Mouse (Mus musculus): ENCODE data around the gene Mapk1ip1l.
A peak's percentile ranks its signal among the peaks of the same experiment; 100 is the strongest.

Mapk1ip1l gene

DNA sequence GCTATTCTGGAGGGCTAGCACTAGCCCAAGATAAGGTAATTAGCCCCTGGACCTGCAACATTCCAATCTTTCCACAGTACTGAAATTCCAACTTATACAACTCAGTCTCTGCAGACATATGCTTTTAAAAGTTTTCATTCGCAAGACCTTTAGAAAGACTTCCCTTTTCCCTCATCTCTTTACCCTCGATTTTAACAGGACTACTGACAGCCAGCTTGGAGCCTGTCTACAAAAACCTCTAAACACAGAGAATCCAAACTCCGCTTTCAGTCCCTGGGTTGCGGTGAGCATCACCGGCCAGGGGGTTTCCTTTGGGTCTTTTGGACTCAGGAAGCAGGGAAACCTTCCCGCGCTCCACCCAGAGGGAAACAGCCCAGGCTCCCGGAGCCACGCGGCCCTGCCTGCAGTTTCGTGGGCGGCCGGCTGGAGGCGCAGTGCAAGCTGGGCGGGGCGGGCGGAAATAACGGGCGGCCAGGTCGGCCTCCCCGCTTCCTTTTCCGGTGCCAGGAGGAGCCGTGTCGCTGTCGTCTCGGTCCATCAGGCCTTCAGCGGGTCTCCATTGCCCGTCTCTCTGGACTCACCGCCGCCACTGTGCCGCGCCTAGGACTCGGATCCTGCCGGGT lies at the start of gene Mapk1ip1l:
Gene Mapk1ip1l (plus strand): TSS at position 482 of the 623 bp plus-strand sequence.
- peak; percentile 82 for DNase-seq (ENCODE audit: low spot score)

DNA sequence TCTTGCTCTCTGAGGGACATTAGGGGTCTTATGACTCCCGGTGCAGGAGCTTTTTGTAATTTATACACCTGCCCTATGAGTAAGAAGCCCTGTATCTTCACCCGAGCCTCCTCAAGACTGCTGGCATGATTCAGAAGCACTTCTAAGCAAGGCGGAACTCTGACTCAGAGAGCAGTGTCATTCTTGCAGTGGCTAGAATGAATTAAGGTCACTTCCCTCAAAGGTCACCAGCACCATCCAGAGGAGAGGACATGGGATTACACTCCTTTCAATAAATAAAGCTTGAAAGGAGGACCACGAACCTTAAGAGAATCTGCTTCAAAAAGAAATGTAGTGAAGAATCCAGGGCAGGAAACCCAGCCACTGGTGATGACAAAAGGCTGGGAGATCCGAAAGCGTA lies 48.2 kb upstream of the Mapk1ip1l start:
- no peak for DNase-seq (ENCODE audit: low spot score)

DNA sequence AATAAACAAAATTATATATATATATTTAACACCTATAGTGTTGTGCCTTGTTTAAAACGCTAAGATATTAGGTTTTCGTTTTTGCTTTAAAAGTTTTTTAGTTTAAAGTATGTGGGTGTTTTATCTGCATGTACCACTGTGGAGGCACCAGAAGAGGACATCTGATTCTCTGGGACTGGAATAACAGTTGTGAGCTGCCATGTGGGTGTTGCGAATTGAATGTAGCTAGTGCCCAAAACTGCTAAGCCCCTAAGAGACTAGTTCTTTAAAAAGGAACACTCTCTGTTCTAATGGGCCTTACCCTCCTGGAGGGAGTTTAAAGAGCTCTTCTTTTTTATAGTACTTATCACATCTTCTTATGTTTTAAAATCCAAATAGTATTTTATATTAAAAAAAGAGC lies 33.2 kb upstream of the Mapk1ip1l start:
- DNase-seq (ENCODE audit: low spot score), result no peak

DNA sequence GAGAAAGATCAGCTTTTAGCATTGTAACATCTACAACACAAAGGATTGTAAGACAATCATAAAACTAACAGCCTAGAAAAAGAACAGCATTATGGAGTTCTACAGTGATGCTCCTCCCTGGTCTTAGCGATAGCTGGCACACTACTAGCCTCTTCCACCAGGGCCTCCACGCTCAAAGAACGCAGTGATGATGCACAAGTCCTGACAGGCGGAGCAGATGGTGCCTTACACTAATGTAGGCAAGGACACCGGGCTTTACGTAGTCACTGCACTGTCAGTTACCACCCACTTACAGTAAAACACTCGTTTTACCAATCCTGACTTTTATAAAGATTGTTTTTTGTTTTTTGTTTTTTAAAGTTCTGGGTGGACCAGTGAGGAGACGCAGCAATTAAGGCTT lies 32.2 kb upstream of the Mapk1ip1l start:
- no peak for DNase-seq (ENCODE audit: low spot score)

DNA sequence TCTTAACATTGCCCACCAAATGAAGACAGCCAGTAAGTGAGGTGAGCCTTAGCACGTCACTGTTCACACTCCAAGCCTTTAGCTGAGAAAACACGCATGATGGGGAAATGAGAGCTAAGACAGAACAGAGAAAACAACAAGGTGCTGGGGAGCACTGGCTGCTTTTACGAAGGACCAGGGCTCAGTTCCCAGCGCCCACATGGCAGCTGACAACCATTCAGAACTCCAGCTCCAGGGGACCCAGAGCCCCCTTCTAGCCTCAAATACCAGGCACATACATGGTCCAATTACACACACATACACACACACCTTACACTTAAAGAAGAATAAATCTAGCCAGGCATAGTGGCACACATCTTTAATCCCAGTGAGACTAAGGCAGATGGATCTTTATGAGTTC lies 29.0 kb upstream of the Mapk1ip1l start:
- DNase-seq (ENCODE audit: low spot score), result no peak

DNA sequence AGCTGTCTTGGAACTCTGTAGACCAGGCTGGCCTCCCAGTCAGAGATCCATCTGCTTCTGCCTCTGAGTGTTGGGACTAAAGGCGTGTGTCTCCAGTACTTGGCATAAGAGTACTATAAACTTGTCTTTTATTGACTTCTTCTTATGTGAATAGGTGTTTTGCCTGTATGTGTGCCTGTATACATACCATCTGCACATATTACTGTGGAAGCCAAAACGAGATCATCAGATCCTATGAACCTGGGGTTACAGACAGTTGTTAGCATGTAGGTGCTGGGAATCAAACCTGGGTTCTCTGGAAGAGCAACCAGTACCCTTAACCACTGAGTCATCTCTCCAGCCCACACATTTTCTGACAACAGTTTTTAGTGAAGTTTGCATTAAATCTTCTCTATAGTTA lies 28.4 kb upstream of the Mapk1ip1l start:
- DNase-seq (ENCODE audit: low spot score), result no peak

DNA sequence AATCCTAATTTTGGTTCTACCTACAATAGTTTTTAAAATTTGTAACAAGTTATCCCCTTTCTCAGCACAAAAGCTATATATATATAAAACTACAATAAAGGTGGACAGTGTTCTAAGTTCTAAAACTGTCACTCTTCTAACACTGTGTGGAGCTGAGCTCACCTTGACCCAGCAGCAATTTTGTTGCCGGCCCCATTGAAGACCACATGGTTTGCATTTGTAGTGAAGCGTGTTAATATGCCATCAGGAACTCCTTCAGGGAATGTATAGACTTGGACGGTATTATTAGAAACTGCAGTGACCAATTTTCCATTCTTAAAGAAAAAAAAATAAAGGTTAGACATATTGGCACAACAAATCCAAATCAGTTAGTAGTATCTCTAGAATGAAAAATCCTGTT lies 24.3 kb upstream of the Mapk1ip1l start:
- DNase-seq (ENCODE audit: low spot score), result no peak

DNA sequence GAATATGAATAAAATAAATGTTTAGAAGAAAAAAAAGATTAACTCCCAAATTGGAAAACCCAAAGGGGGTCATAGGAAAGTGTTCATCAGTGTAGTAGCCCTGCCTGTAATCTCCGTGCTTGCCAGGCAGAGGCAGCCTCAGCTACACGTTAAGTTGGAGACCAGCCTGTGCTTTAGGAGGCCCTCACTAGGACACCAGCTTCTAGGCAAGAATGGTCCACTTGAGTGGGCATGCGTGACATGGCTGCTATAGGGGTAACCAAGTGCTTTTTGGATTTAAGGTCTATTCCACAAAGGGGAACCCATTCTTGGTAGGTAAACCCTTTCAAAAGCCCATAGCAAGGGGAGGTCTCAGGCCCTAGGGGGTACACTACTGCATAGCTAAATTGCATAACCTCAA lies 22.6 kb upstream of the Mapk1ip1l start:
- DNase-seq (ENCODE audit: low spot score), result no peak

DNA sequence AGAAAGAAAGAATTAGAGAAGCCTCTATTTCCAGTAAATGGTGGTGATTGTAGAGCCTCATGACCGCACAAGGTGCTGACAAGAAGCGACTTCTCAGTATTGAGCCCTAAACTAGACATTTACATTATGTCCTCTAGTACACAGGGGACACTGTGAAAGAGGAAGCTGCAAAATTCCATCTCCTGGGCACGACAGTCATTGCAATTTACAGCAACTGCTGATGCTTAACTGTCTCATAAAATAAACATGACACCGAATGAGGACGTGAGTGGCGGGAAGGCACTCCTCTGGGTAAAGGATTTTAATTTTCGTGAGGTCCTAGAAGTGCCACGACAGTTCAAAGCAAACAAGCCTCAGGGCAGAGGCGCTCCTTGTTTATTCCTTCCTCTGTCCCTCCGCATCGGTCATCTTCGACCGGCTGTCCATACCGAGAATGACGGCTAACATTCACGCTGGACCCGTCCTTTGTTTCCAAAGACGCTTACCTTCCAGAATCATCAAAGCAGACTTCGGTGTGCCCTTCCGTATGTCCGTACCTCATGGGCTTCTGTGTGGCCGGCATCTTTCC lies 21.9 kb upstream of the Mapk1ip1l start:
- peak; percentile 48 for DNase-seq (ENCODE audit: low spot score)

- peak; percentile 91 for DNase-seq (ENCODE audit: low spot score)
These were observed 21.3 kb upstream of the Mapk1ip1l start, which contains the start of the genes Wdhd1 and Socs4 for GRCm38 (mm10) chr14:47276637-47277393. Gene Wdhd1 (minus strand): TSS chr14:47276857. Gene Socs4 (plus strand): TSS chr14:47276931.

- DNase-seq (ENCODE audit: low spot score), result no peak
These were observed 19.0 kb upstream of the Mapk1ip1l start for GRCm38 (mm10) chr14:47279058-47279457.

GRCm38 (mm10) chr14:47281535-47281934 lies 16.5 kb upstream of the Mapk1ip1l start:
- DNase-seq (ENCODE audit: low spot score), result no peak

DNA sequence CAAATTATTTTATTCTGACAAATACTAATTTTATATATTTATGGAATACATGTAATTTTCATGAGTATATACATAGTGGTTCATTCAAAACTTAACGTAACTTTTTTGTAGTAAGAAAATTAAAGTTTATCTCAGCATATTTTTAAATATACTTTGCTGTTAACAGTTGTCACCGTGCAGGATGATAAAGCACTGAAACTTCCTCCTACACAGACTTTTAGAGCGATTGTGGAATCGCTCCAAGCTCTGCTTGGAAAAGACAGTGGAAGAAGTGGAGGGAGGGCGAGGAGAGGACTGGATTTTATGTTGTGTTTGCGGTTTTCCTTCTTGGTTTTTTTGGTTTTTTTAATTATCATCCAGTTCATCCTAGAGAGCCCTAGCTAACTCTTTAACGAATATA lies 14.5 kb upstream of the Mapk1ip1l start:
- no peak for DNase-seq (ENCODE audit: low spot score)

DNA sequence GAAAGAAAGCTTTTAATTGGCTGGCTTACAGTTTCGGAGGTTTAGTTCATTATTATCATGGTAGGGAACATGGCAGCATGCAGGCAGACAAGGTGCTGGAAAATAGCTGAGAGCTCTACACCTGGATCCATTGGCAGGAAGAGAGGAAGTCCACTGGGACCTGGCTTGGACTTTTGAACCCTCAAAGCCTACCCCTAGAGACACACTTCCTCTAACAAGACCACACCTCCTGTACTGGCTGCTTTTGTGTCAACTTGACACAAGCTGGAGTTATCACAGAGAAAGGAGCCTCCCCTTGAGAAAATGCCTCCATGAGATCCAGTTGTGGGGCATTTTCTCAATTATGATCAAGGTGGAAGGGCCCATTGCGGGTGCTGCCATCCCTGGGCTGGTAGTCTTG lies 12.8 kb upstream of the Mapk1ip1l start:
- no peak for DNase-seq (ENCODE audit: low spot score)

- DNase-seq (ENCODE audit: low spot score), result no peak
These were observed 11.9 kb upstream of the Mapk1ip1l start for GRCm38 (mm10) chr14:47286215-47286614.

DNA sequence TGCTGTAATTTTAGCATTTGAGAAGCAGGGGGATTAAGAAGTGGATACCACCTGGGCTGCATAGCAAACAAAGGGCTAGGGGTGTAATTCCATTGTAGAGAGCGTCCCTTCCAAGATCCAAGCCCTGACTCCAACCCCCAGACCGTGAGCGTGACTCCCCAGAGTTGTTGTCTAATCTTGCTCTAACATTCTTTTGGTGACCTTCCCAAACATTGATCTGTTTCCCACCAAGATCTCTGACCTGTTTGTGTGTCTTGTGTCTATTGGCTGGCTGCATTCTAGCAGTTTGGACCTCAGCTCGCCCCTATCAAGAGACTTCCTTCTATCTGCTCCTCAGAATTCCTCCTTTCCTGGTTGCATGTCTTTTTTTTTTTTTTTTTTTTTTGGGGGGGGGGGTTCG lies 11.0 kb upstream of the Mapk1ip1l start:
- DNase-seq (ENCODE audit: low spot score), result no peak

DNA sequence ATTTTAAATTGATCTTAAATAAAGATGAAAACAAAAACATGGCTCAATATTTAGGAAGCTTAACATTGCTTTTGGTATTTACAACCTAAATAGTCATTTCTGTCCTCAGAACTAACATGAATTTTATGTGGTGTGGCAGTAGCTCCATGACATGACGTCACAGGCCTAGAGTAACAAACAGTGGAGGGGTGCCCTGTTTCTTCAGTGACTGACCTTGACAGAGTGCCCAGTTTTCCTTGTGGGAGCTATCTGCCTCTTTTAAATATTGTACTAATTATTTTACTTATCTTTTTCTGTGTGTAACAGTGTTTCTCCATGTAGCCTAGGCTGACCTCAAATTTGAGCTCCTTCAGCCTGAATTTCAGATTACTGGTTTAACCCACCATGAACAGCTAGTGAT lies 6.3 kb upstream of the Mapk1ip1l start:
- no peak for DNase-seq (ENCODE audit: low spot score)

- DNase-seq (ENCODE audit: low spot score), result no peak
These were observed 3.9 kb upstream of the Mapk1ip1l start for GRCm38 (mm10) chr14:47294136-47294535.

- no peak for DNase-seq (ENCODE audit: low spot score)
These were observed 1.8 kb upstream of the Mapk1ip1l start for GRCm38 (mm10) chr14:47296232-47296631.

GRCm38 (mm10) chr14:47298408-47298792 lies 334 bp downstream of the Mapk1ip1l start:
- no peak for DNase-seq (ENCODE audit: low spot score)

GRCm38 (mm10) chr14:47298819-47299261 lies 774 bp downstream of the Mapk1ip1l start:
- DNase-seq (ENCODE audit: low spot score), result no peak

DNA sequence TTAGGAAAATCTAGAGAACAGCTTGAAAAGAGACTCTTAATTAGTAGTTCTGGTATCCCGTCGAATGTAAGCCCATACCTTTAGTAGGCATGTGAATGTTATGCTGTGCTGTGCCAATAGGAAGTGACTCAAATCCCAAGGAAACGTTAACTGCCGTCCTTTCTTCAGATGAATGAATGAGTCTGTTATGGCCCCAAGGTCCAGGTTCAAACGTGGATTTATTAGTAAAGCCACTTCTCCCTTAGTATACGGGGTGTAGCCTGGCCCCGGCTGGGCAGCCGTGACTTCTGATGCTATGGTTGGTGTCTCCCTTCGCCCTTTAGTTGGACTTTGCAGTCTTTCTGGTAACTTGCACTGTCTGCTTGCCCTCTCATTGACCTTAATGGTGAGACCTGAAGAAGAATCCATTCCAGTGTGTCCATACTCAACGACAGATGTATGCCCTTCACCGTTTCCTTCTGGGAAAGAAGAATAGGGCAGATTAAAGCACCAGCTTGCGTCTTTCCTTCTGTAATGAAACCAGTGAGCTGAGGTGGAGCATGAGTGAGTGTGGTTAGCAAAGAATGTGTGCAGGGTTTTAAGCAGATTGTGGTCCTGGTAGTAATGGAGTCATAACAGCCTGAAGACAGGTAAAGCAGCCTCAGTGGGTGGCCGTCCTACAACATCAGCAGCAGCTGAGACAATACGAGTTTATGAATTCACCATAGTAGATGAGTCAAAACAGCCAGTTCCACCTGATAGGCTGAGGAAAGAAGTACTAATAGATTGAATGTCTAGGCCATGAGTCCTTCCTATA lies 5.0 kb downstream of the Mapk1ip1l start:
- no peak for DNase-seq (ENCODE audit: low spot score)
